Comparison of ENCODE assay signal across 9 mouse cellular contexts in the genomic region with DNA sequence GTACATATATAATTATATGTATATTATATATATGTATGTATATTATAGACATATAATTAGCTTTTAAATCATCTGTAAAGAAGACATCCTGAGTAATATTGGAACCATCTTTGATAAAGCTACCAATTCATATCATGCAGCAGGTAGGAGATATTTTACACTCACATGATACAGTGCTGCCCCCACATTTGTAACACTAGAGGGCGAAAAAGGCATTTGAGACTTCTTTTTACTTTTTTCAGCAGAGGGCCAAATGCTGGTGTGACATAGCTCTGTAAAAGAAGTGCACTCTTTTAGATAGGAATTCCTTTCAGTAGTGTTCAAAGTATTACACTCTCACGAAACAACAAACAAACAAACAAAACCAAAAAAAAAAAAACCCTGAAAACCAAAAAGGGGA. TPM values are rescaled to one million over a fixed set of nuclear protein-coding genes. Genes with fewer than 3 reads are reported as not detected.
DNase-seq lines count a peak whose midpoint lies in the region; ATAC-seq and TF ChIP-seq lines count a peak whose summit lies in the region.
"Had no signal": no experiment of that assay in that cellular context is flagged by ENCODE, and none has a peak within 500 bp of the region (broad histone marks: within the 10 kb centered on the region; RNA-seq: fewer than 3 reads in every experiment).

No protein-coding gene starts in this region.

- no peak overlapping the region for H3K27ac ChIP-seq in liver, adult 2 months (replicated peaks; ENCODE audit: insufficient read depth, low read depth, low read length)
- no peak overlapping the region for H3K27ac ChIP-seq in liver, embryonic 11.5 days (ENCODE audit: low read depth, low read length)
- H3K27ac ChIP-seq in liver, embryonic 14.5 days, result no peak overlapping the region

- H3K4me2 ChIP-seq in liver, embryonic 11.5 days, result no peak overlapping the region
- H3K4me2 ChIP-seq in liver, embryonic 14.5 days (ENCODE audit: low read depth), result no peak overlapping the region

- H3K9ac ChIP-seq in liver, adult 2 months (ENCODE audit: low read depth, low read length), result no peak overlapping the region
- no peak overlapping the region for H3K9ac ChIP-seq in liver, embryonic 11.5 days (ENCODE audit: low read depth, low read length)
- H3K9ac ChIP-seq in liver, embryonic 14.5 days (replicated peaks), result no peak overlapping the region

- H3K4me3 ChIP-seq in liver, adult 2 months (ENCODE audit: insufficient read depth, low read depth, low read length), result no peak overlapping the region
- no peak overlapping the region for H3K4me3 ChIP-seq in liver, embryonic 11.5 days (ENCODE audit: low read depth, low read length)
- H3K4me3 ChIP-seq in liver, embryonic 14.5 days (ENCODE audit: insufficient read depth in 1 of 2, low read depth in 2 of 2, low read length in 2 of 2), result no peak overlapping the region

- peaks cover 7% of the 10 kb centered on the region; the same call in 1 of the 2 replicates for H3K79me2 ChIP-seq in liver, adult 2 months (ENCODE audit: control insufficient read depth, insufficient read depth, low read length)

- peaks cover 5% of the 10 kb centered on the region; the same call in 1 of the 2 replicates for H3K4me1 ChIP-seq in liver, adult 2 months (ENCODE audit: control insufficient read depth, insufficient read depth, low read length)
- peaks cover 8% of the 10 kb centered on the region for H3K4me1 ChIP-seq in liver, embryonic 11.5 days (replicated peaks; ENCODE audit: control insufficient read depth, insufficient read depth, low read length)
- peaks cover 7 to 8% of the 10 kb centered on the region in 2 experiments; a peak in 2 of 4 replicates for H3K4me1 ChIP-seq in liver, embryonic 14.5 days (replicated peaks; ENCODE audit: control insufficient read depth in 2 of 2, insufficient read depth in 2 of 2, low read length in 1 of 2)

- H3K9me3 ChIP-seq in liver, embryonic 11.5 days (ENCODE audit: control insufficient read depth, low read length), result no peaks in the 10 kb centered on the region
- no peaks in the 10 kb centered on the region for H3K9me3 ChIP-seq in liver, embryonic 14.5 days (ENCODE audit: control insufficient read depth, low read length)
- H3K9me3 ChIP-seq: neural tube, embryonic 13.5 days had no signal

- ATAC-seq in liver, embryonic 11.5 days (replicated peaks; ENCODE audit: low FRiP score), result no peak
- no peak for ATAC-seq in liver, embryonic 14.5 days (ENCODE audit: insufficient read depth)

- intact Hi-C loops in heart, postnatal 10 days (cut with DNase I), result loop anchor here (2.0 to 5.0 kb wide), 4 partner anchors 42 to 270 kb away; no protein-coding TSS in a partner anchor
- intact Hi-C loops in gastrocnemius, postnatal 14 days (cut with DNase I; ENCODE audit: low total_unique reads), result loop anchor here (10.0 kb wide), 1 partner anchor 74 kb away; no protein-coding TSS in a partner anchor

- DNase-seq in cerebellum, adult 18-20 months, result peak; percentile 26 to 32
- DNase-seq in cerebellum, adult 11 months, result no peak
- peak; percentile 45 for DNase-seq in liver, adult 2 months (ENCODE audit: extremely low read depth, low read depth, low spot score)
- DNase-seq in liver, embryonic 11.5 days (ENCODE audit: low spot score), result no peak
- DNase-seq in adrenal gland, postnatal 14 days, result peak; percentile 45
- DNase-seq in heart, postnatal 10 days, result peak; percentile 55 to 57
- peak; percentile 35 to 52 (median 45) for DNase-seq in liver, embryonic 14.5 days (ENCODE audit: low read depth in 3 of 3, low spot score in 3 of 3)
- DNase-seq in gastrocnemius, postnatal 14 days, result no peak

- no peaks in the 10 kb centered on the region for H3K36me3 ChIP-seq in liver, adult 2 months (ENCODE audit: control insufficient read depth, insufficient read depth, low read length)
- H3K36me3 ChIP-seq in liver, embryonic 11.5 days (ENCODE audit: control insufficient read depth, insufficient read depth, low read length), result no peaks in the 10 kb centered on the region
- no peaks in the 10 kb centered on the region for H3K36me3 ChIP-seq in liver, embryonic 14.5 days (replicated peaks; ENCODE audit: control insufficient read depth, insufficient read depth, low read depth)
- H3K36me3 ChIP-seq: neural tube, embryonic 13.5 days had no signal

- TF ChIP-seq CTCF in liver, adult 2 months (IDR thresholded peaks at IDR 0.05; ENCODE audit: low read depth, low read length), result peak; percentile 46; the same call in 1 of the 2 replicates
- peak; percentile 59; the same call in 1 of the 2 replicates for TF ChIP-seq CTCF in liver, embryonic 14.5 days (IDR thresholded peaks at IDR 0.05; ENCODE audit: low read depth)

- no peaks in the 10 kb centered on the region for H3K27me3 ChIP-seq in liver, adult 2 months (ENCODE audit: control insufficient read depth, insufficient read depth, low read length)
- no peaks in the 10 kb centered on the region for H3K27me3 ChIP-seq in liver, embryonic 11.5 days (replicated peaks; ENCODE audit: control insufficient read depth, insufficient read depth, low read length)
- no peaks in the 10 kb centered on the region for H3K27me3 ChIP-seq in liver, embryonic 14.5 days (ENCODE audit: control insufficient read depth, insufficient read depth, low read length)
- H3K27me3 ChIP-seq: neural tube, embryonic 13.5 days had no signal

- no peak for TF ChIP-seq EP300 in liver, embryonic 14.5 days (IDR thresholded peaks at IDR 0.05; ENCODE audit: low read depth)

- 29% methylated on average over 2 of the region's 2 CpGs for WGBS in liver, adult 2 months
- 26% methylated on average over 2 of the region's 2 CpGs for WGBS in liver, embryonic 11.5 days
- WGBS in liver, embryonic 14.5 days (ENCODE audit: insufficient replicate concordance), result 13% methylated on average over 2 of the region's 2 CpGs

- TF ChIP-seq POLR2A in liver, adult 2 months (IDR thresholded peaks at IDR 0.05; ENCODE audit: extremely low read depth, insufficient read depth, low read length), result no peak

RNA-seq across cellular contexts. Expression of gene Dhx57, which starts 0.9 kb away (rescaled TPM):
- total RNA-seq in liver, adult 2 months (2014; rRNA removed), result 6.7 and 9.3 TPM in 2 replicates
- 2.6 and 3.7 TPM in 2 replicates for polyA plus RNA-seq in liver, adult 2 months (2012; rRNA removed)
- 9.3 and 11.6 TPM in 2 replicates for polyA plus RNA-seq in liver, embryonic 11.5 days (2014; fragmentation: Nextera tagmentation; extraction: Ambion mirVana)
- total RNA-seq in adrenal gland, postnatal 14 days (2021), result 12.9 and 16.9 TPM in 2 replicates
- total RNA-seq in heart, postnatal 10 days (2021), result 1 to 10 TPM; 7.5 to 8.7 TPM
- 4.1 and 5.1 TPM in 2 replicates for polyA plus RNA-seq in liver, embryonic 14.5 days (2012; rRNA removed)
- 2.8 and 3.6 TPM in 2 replicates for polyA plus RNA-seq in liver, embryonic 14.5 days (2014; fragmentation: Nextera tagmentation; extraction: Ambion mirVana)
- total RNA-seq in gastrocnemius, postnatal 14 days (2021), result 1 to 10 TPM; 6.4 to 6.7 TPM

RNA-seq across cellular contexts. Expression of gene Morn2, which starts 1.1 kb away (rescaled TPM):
- total RNA-seq in liver, adult 2 months (2014; rRNA removed), result 9.3 and 9.6 TPM in 2 replicates
- 3.0 and 4.2 TPM in 2 replicates for polyA plus RNA-seq in liver, adult 2 months (2012; rRNA removed)
- 18.6 and 20.1 TPM in 2 replicates for polyA plus RNA-seq in liver, embryonic 11.5 days (2014; fragmentation: Nextera tagmentation; extraction: Ambion mirVana)
- total RNA-seq in adrenal gland, postnatal 14 days (2021), result 12.7 and 17.2 TPM in 2 replicates
- 10 to 100 TPM in 1 of 2 experiments, 1 to 10 TPM in 1; 9.9 to 12.0 TPM for total RNA-seq in heart, postnatal 10 days (2021)
- 1.8 and 2.8 TPM in 2 replicates for polyA plus RNA-seq in liver, embryonic 14.5 days (2012; rRNA removed)
- 9.1 and 9.8 TPM in 2 replicates for polyA plus RNA-seq in liver, embryonic 14.5 days (2014; fragmentation: Nextera tagmentation; extraction: Ambion mirVana)
- total RNA-seq in gastrocnemius, postnatal 14 days (2021), result 1 to 10 TPM; 4.9 to 6.1 TPM

RNA-seq across cellular contexts. Expression of gene Arhgef33, which starts 16.1 kb away (rescaled TPM):
- total RNA-seq in liver, adult 2 months (2014; rRNA removed), result not detected in 2 replicates
- polyA plus RNA-seq in liver, adult 2 months (2012; rRNA removed), result not detected in 2 replicates
- 0.45 and 0.49 TPM in 2 replicates for polyA plus RNA-seq in liver, embryonic 11.5 days (2014; fragmentation: Nextera tagmentation; extraction: Ambion mirVana)
- total RNA-seq in adrenal gland, postnatal 14 days (2021), result 1.1 and 2.0 TPM in 2 replicates
- total RNA-seq in heart, postnatal 10 days (2021), result 1 to 10 TPM in 1 of 2 experiments, under 1 TPM in 1; 0.86 to 1.6 TPM
- 0.03 and 0.13 TPM in 2 replicates for polyA plus RNA-seq in liver, embryonic 14.5 days (2012; rRNA removed)
- 0.36 and 0.69 TPM in 2 replicates for polyA plus RNA-seq in liver, embryonic 14.5 days (2014; fragmentation: Nextera tagmentation; extraction: Ambion mirVana)
- total RNA-seq in gastrocnemius, postnatal 14 days (2021), result under 1 TPM in 1 of 2 experiments, not detected in 1; 0.64 TPM

Comparison
In these comparisons a context has a peak if more than half of its experiments do, and no peak if none do; other contexts are left out.
1. DNase-seq: peak in cerebellum, adult 18-20 months (2 of 2), liver, adult 2 months (single experiment), adrenal gland, postnatal 14 days (single experiment), heart, postnatal 10 days (2 of 2) and liver, embryonic 14.5 days (3 of 3); none in cerebellum, adult 11 months (single experiment), liver, embryonic 11.5 days (single experiment) and gastrocnemius, postnatal 14 days (single experiment).